ENCODE assay signal across 9 mouse cellular contexts in genomic region chr11:75713949-75714348, GRCm38 (mm10). TPM values are rescaled to one million over a fixed set of nuclear protein-coding genes. Genes with fewer than 3 reads are reported as not detected.
A peak's percentile ranks its signal among the peaks of the same experiment; 100 is the strongest.
DNase-seq lines count a peak whose midpoint lies in the region; ATAC-seq and TF ChIP-seq lines count a peak whose summit lies in the region.
"Had no signal": no experiment of that assay in that cellular context is flagged by ENCODE, and none has a peak within 500 bp of the region (broad histone marks: within the 10 kb centered on the region; RNA-seq: fewer than 3 reads in every experiment).

No protein-coding gene starts in this region.

- TF ChIP-seq POLR2A in cerebellum, adult 2 months (IDR thresholded peaks at IDR 0.05; ENCODE audit: borderline replicate concordance, insufficient read depth, low read length) = no peak

- no peak overlapping the region for H3K4me3 ChIP-seq in cerebellum, adult 2 months (replicated peaks; ENCODE audit: insufficient read depth, low read depth, low read length)
- H3K4me3 ChIP-seq in left cerebral cortex, adult 2 months = no peak overlapping the region

- no peaks in the 10 kb centered on the region for H3K27me3 ChIP-seq in cerebellum, adult 2 months (ENCODE audit: control insufficient read depth, insufficient read depth, low read length)

- 84% methylated on average over 1 of the region's 1 CpGs for WGBS in cerebellum, adult 2 months

- no peak for ATAC-seq in frontal cortex, adult (ENCODE audit: low TSS enrichment)

- H3K4me1 ChIP-seq in cerebellum, adult 2 months (ENCODE audit: control insufficient read depth, insufficient read depth, low read length) = no peaks in the 10 kb centered on the region

- peak; percentile 26; the same call in 1 of the 2 replicates for TF ChIP-seq CTCF in cerebellum, adult 2 months (IDR thresholded peaks at IDR 0.05; ENCODE audit: borderline replicate concordance, insufficient read depth, low read depth, low read length)
- TF ChIP-seq CTCF in left cerebral cortex, adult 2 months (IDR thresholded peaks at IDR 0.05) = peak; percentile 75

- intact Hi-C loops in left cerebral cortex, adult 2 months (cut with DNase I) = no loop called here

- no peak for DNase-seq in cerebellum, adult 2 months
- no peak for DNase-seq in cerebellum, adult 8-10 months
- no peak for DNase-seq in left cerebral cortex, adult 2 months (ENCODE audit: extremely low spot score in 1 of 2, low spot score in 2 of 2)
- DNase-seq in left cerebral cortex, adult 18-20 months (ENCODE audit: low spot score in 2 of 2) = no peak
- DNase-seq in ZHBTc4 (ENCODE audit: low read depth, low spot score) = peak; percentile 63
- DNase-seq in lung, postnatal 25 days (ENCODE audit: low spot score) = peak; percentile 52
- DNase-seq in heart, adult 8-10 months (ENCODE audit: low spot score) = no peak
- DNase-seq: gastrocnemius, postnatal 14 days had no signal

- no peak overlapping the region for H3K27ac ChIP-seq in cerebellum, adult 2 months (ENCODE audit: insufficient read depth, low read length)
- H3K27ac ChIP-seq in left cerebral cortex, adult 2 months = no peak overlapping the region

RNA-seq across cellular contexts. Expression of gene Ywhae, which starts 18.7 kb away (rescaled TPM):
- 870 and 906 TPM in 2 replicates for polyA plus RNA-seq in cerebellum, adult 2 months (2012; rRNA removed)
- 100 to 1,000 TPM; 854 to 940 TPM for total RNA-seq in left cerebral cortex, adult 2 months (2021)
- total RNA-seq in left cerebral cortex, adult 18-20 months (2021) = 1,000 to 10,000 TPM in 1 of 2 experiments, 100 to 1,000 TPM in 1; 948 to 1,014 TPM
- 100 to 1,000 TPM; 471 to 532 (median 523) TPM for total RNA-seq in heart, adult 8-10 months (2022)

RNA-seq across cellular contexts. Expression of gene Crk, which starts 34.9 kb away (rescaled TPM):
- 80.6 and 83.1 TPM in 2 replicates for polyA plus RNA-seq in cerebellum, adult 2 months (2012; rRNA removed)
- 100 to 1,000 TPM; 126 to 133 TPM for total RNA-seq in left cerebral cortex, adult 2 months (2021)
- 100 to 1,000 TPM; 126 to 132 TPM for total RNA-seq in left cerebral cortex, adult 18-20 months (2021)
- total RNA-seq in heart, adult 8-10 months (2022) = 10 to 100 TPM; 73.0 to 84.5 (median 75.2) TPM

Comparison
In these comparisons a context has a peak if more than half of its experiments do, and no peak if none do; other contexts are left out.
1. DNase-seq: peak in ZHBTc4 (single experiment) and lung, postnatal 25 days (single experiment); none in cerebellum, adult 2 months (0 of 2), cerebellum, adult 8-10 months (single experiment), left cerebral cortex, adult 2 months (0 of 2), left cerebral cortex, adult 18-20 months (0 of 2) and heart, adult 8-10 months (single experiment).